Mouse (Mus musculus) heart, adult 2 months (tissue): ENCODE results near the gene Cdc34b.

Experiments used
- CTCF ChIP-seq: fragments of 200-600 bp; IDR thresholded peaks from 2 replicates; pipeline ENCODE4 v1.8.1; 2022; ENCODE audit warnings: antibody characterized with exemption, mild to moderate bottlenecking, moderate library complexity
- EP300 ChIP-seq: fragments of 200-500 bp; IDR thresholded peaks from 2 replicates; pipeline ENCODE4 v1.6.1; 2011; ENCODE audit warnings: low read depth, low read length, control low read depth; ENCODE audit not compliant: insufficient read depth
- POLR2A ChIP-seq: fragments of 200-500 bp; IDR thresholded peaks from 2 replicates; pipeline ENCODE4 v1.6.1; 2011; ENCODE audit warnings: mild to moderate bottlenecking, low read depth, low read length, control low read depth; ENCODE audit not compliant: insufficient read depth

DNA sequence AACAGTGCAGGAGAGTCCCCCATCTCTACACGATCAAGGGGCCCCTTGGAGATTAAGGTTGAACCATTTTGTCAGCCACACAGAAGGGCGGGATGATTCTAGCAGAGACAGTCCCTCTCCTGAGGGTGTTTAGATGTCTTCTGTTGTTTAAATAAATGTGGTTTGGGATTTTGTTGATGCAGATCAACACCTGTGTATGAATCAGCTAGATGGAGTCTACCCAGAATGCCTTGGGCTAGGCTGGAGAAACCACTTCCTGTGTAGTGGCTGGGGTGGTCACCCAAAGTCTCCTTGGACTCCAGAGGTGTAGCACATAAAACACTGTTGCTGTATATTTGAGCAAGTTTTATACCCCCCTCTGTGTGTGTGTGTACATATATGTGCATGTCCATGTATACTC is 22.4 kb upstream of the Cdc34b start:
- TF ChIP-seq POLR2A (no peak), CTCF (no peak), EP300 (no peak)
